Mouse (Mus musculus) embryonic stem cell, embryonic (primary cell): ENCODE data around the gene S100a16.

Experiments used
- CTCF ChIA-PET, 4 experiments: fragments of 300-600 bp in 2 of 4; fragments of 350-600 bp in 2 of 4; sonication (Branson Sonifier 250); formaldehyde crosslinking; loops; one replicate each; lab custom pipeline; 2022; ENCODE audit warnings: inconsistent platforms in 2 of 4; lab: Charles Lee
- POLR2A ChIA-PET, 4 experiments: fragments of 300-600 bp in 2 of 4; fragments of 350-600 bp in 2 of 4; sonication (Branson Sonifier 250); formaldehyde crosslinking; loops; one replicate each; lab custom pipeline; 2022; ENCODE audit warnings: antibody characterized with exemption in 4 of 4, inconsistent platforms in 1 of 4; lab: Charles Lee

S100a16 gene

DNA sequence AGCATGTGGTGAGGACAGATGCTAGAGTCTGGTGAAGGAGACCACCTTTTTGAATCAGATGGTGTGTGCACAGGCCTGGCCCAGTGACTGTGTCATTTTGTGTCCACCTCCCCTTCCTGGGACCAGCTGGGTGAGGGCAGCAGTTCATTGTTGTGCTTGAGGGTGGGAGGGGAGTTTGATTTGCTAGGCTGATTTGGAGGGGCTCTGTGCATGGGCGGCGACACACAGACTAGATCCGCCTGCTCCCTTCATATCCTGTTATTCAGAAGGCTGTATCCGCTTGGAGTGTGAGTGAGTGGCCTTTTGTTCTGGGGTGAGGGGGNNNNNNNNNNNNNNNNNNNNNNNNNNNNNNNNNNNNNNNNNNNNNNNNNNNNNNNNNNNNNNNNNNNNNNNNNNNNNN is 3.9 kb downstream of the S100a16 start:
- ChIA-PET POLR2A (interaction anchor here in 3 of 4 experiments (1.4 to 3.1 kb wide), 7 partner anchors 12 to 47 kb away, joined by 3 to 14 read pairs (median 8); partner anchors contain the start of gene Chtop (in 2 of the 3)), CTCF (interaction anchor here in 1 of 4 experiments (0.7 to 3.2 kb wide), 4 partner anchors 15 to 736 kb away, joined by 3 to 21 read pairs (median 3); partner anchors contain the start of genes S100a14 and Snapin)

DNA sequence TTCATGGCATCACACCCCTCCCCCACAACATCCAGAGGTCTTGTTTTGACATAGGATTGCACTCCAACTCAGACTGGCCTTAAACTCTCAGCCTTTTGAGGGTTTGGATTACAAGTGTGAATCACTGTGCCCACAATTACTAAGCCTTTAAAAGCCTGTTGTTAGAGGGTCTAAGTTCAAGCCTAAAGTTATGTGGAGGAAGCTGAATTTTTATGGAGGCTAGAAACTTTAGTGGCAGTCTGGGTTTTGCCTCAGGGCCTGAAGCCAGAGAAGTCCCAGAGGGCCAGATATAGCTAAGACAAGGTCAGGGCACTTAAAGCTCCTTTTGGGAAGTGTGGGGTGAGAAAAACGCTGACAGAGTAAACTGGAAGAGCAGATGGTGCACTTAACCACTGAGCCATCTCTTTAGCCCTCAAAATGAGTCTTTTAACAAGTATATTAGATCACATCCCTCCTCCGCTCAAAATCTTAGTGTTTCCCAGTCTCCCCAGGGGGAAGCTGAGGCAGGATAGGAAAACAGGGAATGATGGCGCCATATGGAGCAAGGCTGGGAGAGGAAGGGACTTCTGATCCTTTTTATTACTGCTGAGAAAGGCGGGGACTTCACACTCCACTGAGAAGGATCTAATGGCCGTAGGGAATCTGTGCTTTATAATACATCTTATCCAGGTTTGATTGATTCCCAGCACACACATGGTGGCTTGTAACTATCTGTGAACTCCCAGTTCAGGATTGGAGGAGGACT is 12.8 kb downstream of the S100a16 start:
- POLR2A ChIA-PET: interaction anchor here in 2 of 4 experiments (0.8 to 1.5 kb wide), 3 partner anchors 24 to 60 kb away, joined by 3 to 4 read pairs (median 4); no protein-coding TSS in a partner anchor
- CTCF ChIA-PET: interaction anchor here in 3 of 4 experiments (0.5 to 1.0 kb wide), 3 partner anchors 23 to 468 kb away, joined by 3 to 4 read pairs (median 4); partner anchors contain the start of gene S100a14 (in 1 of the 3)

DNA sequence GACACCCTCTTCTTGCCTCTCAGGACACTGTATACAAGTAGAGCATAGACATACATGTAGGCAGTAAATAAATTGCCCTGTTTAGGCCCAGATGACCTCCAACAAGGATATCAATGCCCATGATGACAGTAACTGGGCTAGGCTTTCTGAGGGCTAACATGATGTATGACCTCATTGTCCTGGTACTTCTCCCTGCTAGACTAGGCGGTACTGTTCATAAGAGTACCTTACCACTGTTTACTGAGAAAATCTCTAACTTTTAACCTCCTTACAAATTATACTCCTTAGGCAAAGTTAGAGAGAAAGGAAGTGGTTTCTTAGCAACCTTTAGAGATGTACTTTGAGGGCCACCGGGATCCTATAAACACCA is 13.4 kb downstream of the S100a16 start:
- CTCF ChIA-PET: interaction anchor here in 1 of 4 experiments (0.5 kb wide), 1 partner anchor 468 kb away, joined by 4 read pairs; no protein-coding TSS in a partner anchor
- POLR2A ChIA-PET: interaction anchor here in 2 of 4 experiments (0.9 to 1.5 kb wide), 3 partner anchors 24 to 38 kb away, joined by 3 to 4 read pairs (median 3); partner anchors contain the start of gene S100a14 (in 1 of the 2)

DNA sequence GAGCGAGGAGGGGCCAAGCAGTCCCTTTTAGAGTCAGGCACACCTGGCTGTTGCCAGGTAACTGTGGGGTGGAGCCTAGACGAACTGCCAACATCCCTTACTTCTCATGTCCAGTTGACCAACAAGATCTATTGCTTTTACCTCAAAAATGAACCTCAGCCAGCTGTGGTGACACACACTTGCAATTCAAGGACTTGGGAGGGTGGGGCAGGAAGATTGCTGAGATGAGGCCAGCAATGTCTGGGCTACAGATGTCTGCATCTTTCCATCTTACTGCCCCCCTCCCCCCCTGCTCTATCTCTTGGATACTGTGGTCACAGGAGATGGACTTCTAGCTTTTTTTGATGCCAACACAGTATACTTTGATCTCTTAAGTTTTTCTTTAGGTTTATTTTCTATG is 15.2 kb downstream of the S100a16 start:
- POLR2A ChIA-PET: interaction anchor here in 1 of 4 experiments (0.6 kb wide), 1 partner anchor 15 kb away, joined by 3 read pairs; no protein-coding TSS in a partner anchor
- CTCF ChIA-PET: no interaction called here

- CTCF ChIA-PET: interaction anchor here in 1 of 4 experiments (1.1 kb wide), 1 partner anchor 66 kb away, joined by 3 read pairs; the partner anchor contains the start of gene Snapin
- POLR2A ChIA-PET: interaction anchor here in 1 of 4 experiments (1.6 kb wide), 1 partner anchor 63 kb away, joined by 4 read pairs; no protein-coding TSS in a partner anchor
Measured at GRCm38 (mm10) chr3:90555954-90556353, 18.9 kb downstream of the S100a16 start.

GRCm38 (mm10) chr3:90560008-90560628 is 23.1 kb downstream of the S100a16 start, which contains the start of gene S100a3:
S100a3 (plus strand) TSS chr3:90560578.
- POLR2A ChIA-PET: interaction anchor here in 3 of 4 experiments (0.6 to 2.0 kb wide), 6 partner anchors 23 to 199 kb away, joined by 3 to 11 read pairs (median 4); partner anchors contain the start of gene S100a16 (in 2 of the 3)
- CTCF ChIA-PET: interaction anchor here in 2 of 4 experiments (0.8 to 1.3 kb wide), 4 partner anchors 23 to 150 kb away, joined by 3 to 4 read pairs (median 3); partner anchors contain the start of gene Snapin (in 1 of the 2)

- ChIA-PET POLR2A (interaction anchor here in 2 of 4 experiments (0.9 to 1.2 kb wide), 4 partner anchors 11 to 62 kb away, joined by 3 read pairs; partner anchors contain the start of gene S100a16 (in 2 of the 2)), CTCF (interaction anchor here in 2 of 4 experiments (0.6 to 0.8 kb wide), 2 partner anchors 8 to 438 kb away, joined by 3 read pairs; no protein-coding TSS in a partner anchor)
Measured at GRCm38 (mm10) chr3:90574691-90575090, 37.6 kb downstream of the S100a16 start.

GRCm38 (mm10) chr3:90575320-90575719 is 38.3 kb downstream of the S100a16 start:
- ChIA-PET POLR2A (interaction anchor here in 2 of 4 experiments (0.6 to 1.2 kb wide), 4 partner anchors 11 to 42 kb away, joined by 3 read pairs; partner anchors contain the start of gene S100a16 (in 2 of the 2)), CTCF (no interaction called here)

- CTCF ChIA-PET: no interaction called here
- POLR2A ChIA-PET: interaction anchor here in 1 of 4 experiments (0.6 to 1.0 kb wide), 2 partner anchors 38 to 68 kb away, joined by 3 to 4 read pairs; no protein-coding TSS in a partner anchor
Measured at GRCm38 (mm10) chr3:90576351-90577001, 39.4 kb downstream of the S100a16 start.

GRCm38 (mm10) chr3:90579433-90579832 is 42.4 kb downstream of the S100a16 start:
- POLR2A ChIA-PET: interaction anchor here in 2 of 4 experiments (1.2 to 1.9 kb wide), 2 partner anchors 35 to 66 kb away, joined by 3 to 4 read pairs; partner anchors contain the start of genes S100a1 (in 1 of the 2) and S100a13 (in 1 of the 2)
- CTCF ChIA-PET: no interaction called here

DNA sequence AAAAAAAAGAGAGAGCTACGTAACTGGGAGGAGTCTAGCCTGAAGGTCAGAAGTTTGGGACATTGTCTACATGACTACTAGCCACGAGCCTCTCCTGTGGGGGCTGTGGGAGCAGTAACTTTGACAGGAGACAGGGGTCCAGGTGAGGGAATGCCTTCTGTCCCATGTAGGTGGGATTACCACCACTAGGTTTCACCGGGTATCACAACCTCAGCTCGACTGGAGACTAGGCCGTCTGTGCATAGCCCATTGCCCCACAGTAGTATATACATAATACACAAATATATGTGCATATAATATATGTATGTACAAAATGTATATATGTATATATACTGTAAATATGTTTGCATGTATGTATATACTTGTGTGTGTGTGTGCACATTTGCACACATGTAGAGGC is 44.1 kb downstream of the S100a16 start:
- CTCF ChIA-PET: interaction anchor here in 3 of 4 experiments (0.7 to 1.1 kb wide), 4 partner anchors 9 to 129 kb away, joined by 3 to 5 read pairs (median 3); no protein-coding TSS in a partner anchor
- POLR2A ChIA-PET: interaction anchor here in 2 of 4 experiments (0.8 to 1.9 kb wide), 2 partner anchors 68 to 79 kb away, joined by 3 to 4 read pairs; partner anchors contain the start of genes S100a1 (in 1 of the 2) and S100a13 (in 1 of the 2)

GRCm38 (mm10) chr3:90582156-90582555 is 45.1 kb downstream of the S100a16 start:
- ChIA-PET POLR2A (no interaction called here), CTCF (interaction anchor here in 1 of 4 experiments (1.1 to 6.5 kb wide), 4 partner anchors 22 to 127 kb away, joined by 3 to 52 read pairs (median 5); partner anchors contain the start of gene S100a3)

GRCm38 (mm10) chr3:90582556-90582955 is 45.5 kb downstream of the S100a16 start:
- POLR2A ChIA-PET: interaction anchor here in 1 of 4 experiments (1.0 kb wide), 1 partner anchor 92 kb away, joined by 3 read pairs; the partner anchor contains the start of gene Snapin
- CTCF ChIA-PET: interaction anchor here in 1 of 4 experiments (1.1 to 6.5 kb wide), 5 partner anchors 23 to 127 kb away, joined by 3 to 52 read pairs (median 4); partner anchors contain the start of gene S100a3

GRCm38 (mm10) chr3:90583893-90584292 is 46.8 kb downstream of the S100a16 start:
- CTCF ChIA-PET: interaction anchor here in 2 of 4 experiments (0.7 to 6.5 kb wide), 2 partner anchors 126 kb away, joined by 3 to 52 read pairs; no protein-coding TSS in a partner anchor
- POLR2A ChIA-PET: interaction anchor here in 1 of 4 experiments (0.6 kb wide), 1 partner anchor 319 kb away, joined by 3 read pairs; the partner anchor contains the start of gene Dennd4b

- ChIA-PET POLR2A (interaction anchor here in 3 of 4 experiments (0.7 to 3.5 kb wide), 12 partner anchors 9 to 353 kb away, joined by 3 to 33 read pairs (median 4); partner anchors contain the start of genes S100a1 (in 2 of the 3), S100a13 (in 2 of the 3), S100a6 (in 2 of the 3) and Chtop (in 1 of the 3)), CTCF (interaction anchor here (0.6 to 6.5 kb wide), 17 partner anchors 11 to 124 kb away, joined by 3 to 52 read pairs (median 6); partner anchors contain the start of genes S100a14 (in 1 of the 4) and S100a6 (in 1 of the 4))
Measured at GRCm38 (mm10) chr3:90585595-90585994, 48.5 kb downstream of the S100a16 start.

GRCm38 (mm10) chr3:90586016-90586643 is 49.1 kb downstream of the S100a16 start:
- POLR2A ChIA-PET: interaction anchor here in 3 of 4 experiments (0.7 to 3.5 kb wide), 24 partner anchors 9 to 354 kb away, joined by 3 to 33 read pairs (median 4); partner anchors contain the start of genes S100a1 (in 2 of the 3), S100a13 (in 2 of the 3), S100a6 (in 2 of the 3) and Chtop (in 1 of the 3)

More at GRCm38 (mm10) chr3:90586016-90586643, 49.1 kb downstream of the S100a16 start:
- CTCF ChIA-PET: interaction anchor here (0.5 to 6.5 kb wide), 33 partner anchors 10 to 472 kb away, joined by 3 to 52 read pairs (median 6); partner anchors contain the start of genes S100a7a (in 2 of the 4), S100a14 (in 1 of the 4), S100a6 (in 1 of the 4) and Snapin (in 1 of the 4)
